Mouse (Mus musculus) spleen, adult 2 months (tissue): ENCODE data around the gene Gmppa. TPM values are rescaled to one million over a fixed set of nuclear protein-coding genes. Genes with fewer than 3 reads are reported as not detected.

Experiments used
- DNase-seq, 2 experiments: peaks; one replicate each; pipeline versions ENCODE4 v3.0.0 to v3.0.0-alpha.2; 2012 to 2021; ENCODE audit warnings: low spot score in 2 of 2, low read depth in 1 of 2
- H3K27ac ChIP-seq: fragments of 200-500 bp; 2 replicates; pipeline ENCODE4 v1.5.1; 2012; ENCODE audit warnings: low read length, inconsistent platforms; ENCODE audit not compliant: insufficient read depth
- H3K27me3 ChIP-seq: fragments of 200-500 bp; 2 replicates; pipeline ENCODE4 v1.6.1; 2012; ENCODE audit warnings: mild to moderate bottlenecking, moderate library complexity, low read length, inconsistent platforms; ENCODE audit not compliant: control insufficient read depth, insufficient read depth
- H3K36me3 ChIP-seq: fragments of 200-500 bp; 2 replicates; pipeline ENCODE4 v1.6.1; 2012; ENCODE audit warnings: mild to moderate bottlenecking, low read length, inconsistent platforms; ENCODE audit not compliant: control insufficient read depth, insufficient read depth
- H3K4me1 ChIP-seq: fragments of 200-500 bp; 2 replicates; pipeline ENCODE4 v1.6.1; 2011; ENCODE audit warnings: inconsistent platforms; ENCODE audit not compliant: control insufficient read depth, insufficient read depth, insufficient read length
- H3K4me3 ChIP-seq: fragments of 200-500 bp; 2 replicates; pipeline ENCODE4 v1.5.1; 2011; ENCODE audit warnings: mild to moderate bottlenecking, inconsistent platforms; ENCODE audit not compliant: insufficient read depth, insufficient read length; ENCODE audit errors: extremely low read depth
- CTCF ChIP-seq: fragments of 200-500 bp; IDR thresholded peaks from 2 replicates; pipeline ENCODE4 v1.5.1; 2011; ENCODE audit warnings: mild to moderate bottlenecking, inconsistent platforms; ENCODE audit not compliant: insufficient read depth, insufficient read length, insufficient replicate concordance; ENCODE audit errors: extremely low read depth
- POLR2A ChIP-seq: fragments of 200-500 bp; IDR thresholded peaks from 2 replicates; pipeline ENCODE4 v1.6.1; 2011; ENCODE audit warnings: low read depth, low read length, inconsistent platforms
- WGBS: fragments of 180-500 bp; shearing (Covaris S2); methylation state at CpG from one replicate; pipeline ENCODE4 v1.1.7; 2018; 5-methylcytosine and 5-hydroxymethylcytosine counted together
- polyA plus RNA-seq: library from polyadenylated mRNA; depleted of rRNA; stranded (reverse); fragments of >200 nt; gene quantifications from 2 replicates; pipeline ENCODE4 v1.2.3, GENCODE M21; 2012

Gmppa gene
- polyA plus RNA-seq, 1 experiment = 85.1 TPM

DNA sequence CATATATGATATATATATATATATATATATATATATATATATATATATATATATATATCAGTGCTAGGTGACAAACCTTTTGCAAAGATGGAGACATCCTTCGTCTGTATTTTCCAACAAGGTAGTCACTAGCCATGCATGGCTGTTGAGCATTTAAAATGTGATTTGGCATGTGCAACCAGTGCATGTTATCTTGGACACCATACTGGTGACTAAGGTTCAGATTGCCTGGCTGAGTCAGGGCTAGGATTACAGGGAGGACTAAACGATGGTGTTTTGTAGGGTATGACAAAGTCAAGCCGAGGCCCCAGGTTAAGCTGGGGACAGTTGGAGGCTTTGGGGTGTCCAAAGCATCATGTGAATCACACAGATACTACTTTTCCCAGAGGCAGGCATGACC is 19.7 kb downstream of the Gmppa start:
- no peak for TF ChIP-seq POLR2A
- peaks cover 6% of the 10 kb centered on the region; the same call in 1 of the 2 replicates for H3K4me1 ChIP-seq
- WGBS = 73% methylated on average over 3 of the region's 3 CpGs
- H3K36me3 ChIP-seq = no peaks in the 10 kb centered on the region
- no peak overlapping the region for H3K4me3 ChIP-seq
- H3K27ac ChIP-seq = no peak overlapping the region
- DNase-seq = no peak
- peaks cover 26% of the 10 kb centered on the region for H3K27me3 ChIP-seq

DNA sequence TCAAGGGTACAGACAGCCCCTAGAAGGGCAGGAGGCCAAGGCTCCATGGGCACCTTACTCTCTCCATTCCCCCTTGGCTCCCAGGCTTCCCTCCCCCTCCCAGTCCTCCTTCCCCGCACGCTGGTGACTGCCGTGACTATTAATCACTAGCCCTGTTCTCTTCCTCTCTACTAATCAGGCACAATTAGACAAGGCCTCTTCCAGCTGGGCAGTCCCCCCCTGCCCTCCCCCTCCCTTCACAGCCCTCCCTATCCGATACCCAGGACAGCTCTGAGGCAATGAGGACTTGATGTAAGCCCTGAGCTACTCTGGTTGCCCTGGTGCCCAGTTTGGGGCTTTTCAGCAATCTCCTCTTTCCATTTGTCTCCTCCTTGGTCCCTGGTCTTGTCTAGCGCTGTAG is 20.2 kb downstream of the Gmppa start:
- no peak for DNase-seq
- H3K36me3 ChIP-seq = no peaks in the 10 kb centered on the region
- peaks cover 5% of the 10 kb centered on the region; the same call in 1 of the 2 replicates for H3K4me1 ChIP-seq
- H3K27ac ChIP-seq = no peak overlapping the region
- WGBS = 40% methylated on average over 5 of the region's 5 CpGs
- peaks cover 23% of the 10 kb centered on the region for H3K27me3 ChIP-seq
- no peak for TF ChIP-seq CTCF
- no peak for TF ChIP-seq POLR2A
- no peak overlapping the region for H3K4me3 ChIP-seq

GRCm38 (mm10) chr1:75456746-75457564 is 21.2 kb downstream of the Gmppa start:
- Histone ChIP-seq H3K4me3 (no peak overlapping the region), H3K27me3 (peaks cover 16% of the 10 kb centered on the region), H3K36me3 (no peaks in the 10 kb centered on the region), H3K27ac (no peak overlapping the region), H3K4me1 (peaks cover 5% of the 10 kb centered on the region; the same call in 1 of the 2 replicates)
- no peak for DNase-seq
- TF ChIP-seq POLR2A = no peak
- no peak for TF ChIP-seq CTCF
- 15% methylated on average over 14 of the region's 14 CpGs for WGBS

GRCm38 (mm10) chr1:75457710-75458024 is 21.9 kb downstream of the Gmppa start:
- WGBS = 10% methylated on average over 10 of the region's 10 CpGs
- Histone ChIP-seq H3K4me3 (no peak overlapping the region), H3K27me3 (peaks cover 16% of the 10 kb centered on the region), H3K36me3 (no peaks in the 10 kb centered on the region), H3K27ac (no peak overlapping the region), H3K4me1 (peaks cover 5% of the 10 kb centered on the region; the same call in 1 of the 2 replicates)
- DNase-seq = no peak
- TF ChIP-seq POLR2A = no peak
- no peak for TF ChIP-seq CTCF

GRCm38 (mm10) chr1:75458025-75458788 is 22.5 kb downstream of the Gmppa start:
- 11% methylated on average over 42 of the region's 42 CpGs for WGBS
- TF ChIP-seq CTCF = no peak
- TF ChIP-seq POLR2A = no peak
- Histone ChIP-seq H3K4me3 (no peak overlapping the region), H3K27me3 (peaks cover 16% of the 10 kb centered on the region), H3K4me1 (peaks cover 5% of the 10 kb centered on the region; the same call in 1 of the 2 replicates), H3K36me3 (no peaks in the 10 kb centered on the region), H3K27ac (no peak overlapping the region)
- no peak for DNase-seq

- Histone ChIP-seq H3K27me3 (peaks cover 16% of the 10 kb centered on the region), H3K4me1 (peaks cover 5% of the 10 kb centered on the region; the same call in 1 of the 2 replicates), H3K36me3 (no peaks in the 10 kb centered on the region), H3K4me3 (no peak overlapping the region), H3K27ac (no peak overlapping the region)
- TF ChIP-seq CTCF = no peak
- no peak for TF ChIP-seq POLR2A
- DNase-seq = no peak
- 27% methylated on average over 22 of the region's 23 CpGs for WGBS
Observed at GRCm38 (mm10) chr1:75458789-75459684, 23.3 kb downstream of the Gmppa start.
